Mouse (Mus musculus) myocyte (in vitro differentiated cells): ENCODE data around the gene Sergef.

Experiments used
- E2F4 ChIP-seq: IDR thresholded peaks from one replicate; pipeline ENCODE4 v1.6.1; 2011; ENCODE audit warnings: mild to moderate bottlenecking, control low read depth, moderate library complexity; ENCODE audit not compliant: insufficient read depth
- MAX ChIP-seq: IDR thresholded peaks from one replicate; pipeline ENCODE4 v1.6.1; 2011; ENCODE audit warnings: low read depth, mild to moderate bottlenecking, control low read depth
- MYOD1 ChIP-seq, 3 experiments: IDR thresholded peaks; one replicate each; pipeline ENCODE4 v1.6.1; 2011; ENCODE audit warnings: control low read depth in 2 of 3, low read depth in 2 of 3, mild to moderate bottlenecking in 2 of 3, moderate library complexity in 1 of 3; ENCODE audit not compliant: insufficient read length in 2 of 3, control insufficient read depth in 1 of 3
- MYOG ChIP-seq, 3 experiments: IDR thresholded peaks; one replicate each; pipeline ENCODE4 v1.6.1; 2011; ENCODE audit warnings: control low read depth in 2 of 3, low read depth in 2 of 3, mild to moderate bottlenecking in 2 of 3; ENCODE audit not compliant: insufficient read length in 2 of 3, control insufficient read depth in 1 of 3, insufficient read depth in 1 of 3
- POLR2A ChIP-seq: IDR thresholded peaks from one replicate; pipeline ENCODE4 v1.6.1; 2011; ENCODE audit warnings: low read depth, mild to moderate bottlenecking, control low read depth, moderate library complexity; ENCODE audit not compliant: insufficient read length
- POLR2AphosphoS2 ChIP-seq: IDR thresholded peaks from one replicate; pipeline ENCODE4 v1.6.1; 2011; ENCODE audit warnings: low read depth, control low read depth; ENCODE audit not compliant: insufficient read length
- SRF ChIP-seq: IDR thresholded peaks from one replicate; pipeline ENCODE4 v1.6.1; 2011; ENCODE audit warnings: low read depth; ENCODE audit not compliant: control insufficient read depth, insufficient read length
- TCF12 ChIP-seq: IDR thresholded peaks from one replicate; pipeline ENCODE4 v1.6.1; 2011; ENCODE audit warnings: mild to moderate bottlenecking, control low read depth; ENCODE audit not compliant: poor library complexity, insufficient read depth, severe bottlenecking
- TCF3 ChIP-seq: IDR thresholded peaks from one replicate; pipeline ENCODE4 v1.6.1; 2011; ENCODE audit warnings: low read depth, control low read depth; ENCODE audit not compliant: insufficient read length
- USF1 ChIP-seq: IDR thresholded peaks from one replicate; pipeline ENCODE4 v1.6.1; 2011; ENCODE audit warnings: low read depth, mild to moderate bottlenecking, control low read depth, moderate library complexity

DNA sequence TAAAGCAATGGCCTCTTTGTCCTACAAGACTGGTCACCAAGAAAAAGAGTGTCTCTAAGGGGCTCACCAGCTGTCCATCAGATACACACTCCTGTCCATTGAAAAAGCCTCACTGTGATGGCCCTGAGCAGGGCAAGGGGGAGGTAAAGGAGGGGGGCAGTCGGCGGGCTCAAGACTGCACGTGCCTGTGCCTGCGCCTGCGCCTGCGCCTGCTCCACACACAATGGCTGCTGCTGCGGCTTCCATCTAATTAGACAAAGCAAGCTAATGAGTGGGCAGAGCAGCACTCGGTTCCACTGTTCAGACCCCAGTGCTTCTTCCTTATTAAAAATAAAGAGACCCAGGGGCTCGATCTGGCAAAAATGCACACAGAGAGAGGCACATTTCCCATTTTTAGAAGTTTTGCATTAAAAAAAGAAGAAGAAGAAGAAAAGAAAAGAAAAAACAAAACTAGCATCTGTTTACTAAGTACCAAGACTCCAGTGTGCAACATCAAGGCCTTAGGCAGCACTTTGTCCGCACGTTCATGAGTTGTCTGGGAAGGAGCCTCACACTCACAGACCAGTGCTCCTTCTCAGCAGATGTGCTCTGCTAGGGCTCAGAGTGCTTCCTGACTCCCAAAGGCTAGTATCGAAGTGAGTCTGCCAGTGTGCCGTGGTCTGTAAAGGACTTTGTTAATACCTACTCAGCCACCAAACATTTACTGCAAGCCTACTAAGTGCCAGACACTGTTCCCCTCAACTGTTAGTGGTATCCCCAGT is 83.1 kb downstream of the Sergef start:
- TF ChIP-seq POLR2A = no peak
- TF ChIP-seq MYOG (IDR thresholded peaks at IDR 0.05; ENCODE audit: control insufficient read depth in 1 of 3, insufficient read depth in 1 of 3, insufficient read length in 2 of 3, low read depth in 2 of 3) = no peak
- TF ChIP-seq USF1 = no peak
- no peak for TF ChIP-seq MAX
- TF ChIP-seq TCF3 = no peak
- no peak for TF ChIP-seq POLR2AphosphoS2
- TF ChIP-seq E2F4 = no peak
- TF ChIP-seq TCF12 = no peak
- no peak for TF ChIP-seq MYOD1 (IDR thresholded peaks at IDR 0.05; ENCODE audit: control insufficient read depth in 1 of 3, insufficient read length in 2 of 3, low read depth in 2 of 3)
- no peak for TF ChIP-seq SRF
